Mouse (Mus musculus): ENCODE measurements around the gene Pgbd1.

DNA sequence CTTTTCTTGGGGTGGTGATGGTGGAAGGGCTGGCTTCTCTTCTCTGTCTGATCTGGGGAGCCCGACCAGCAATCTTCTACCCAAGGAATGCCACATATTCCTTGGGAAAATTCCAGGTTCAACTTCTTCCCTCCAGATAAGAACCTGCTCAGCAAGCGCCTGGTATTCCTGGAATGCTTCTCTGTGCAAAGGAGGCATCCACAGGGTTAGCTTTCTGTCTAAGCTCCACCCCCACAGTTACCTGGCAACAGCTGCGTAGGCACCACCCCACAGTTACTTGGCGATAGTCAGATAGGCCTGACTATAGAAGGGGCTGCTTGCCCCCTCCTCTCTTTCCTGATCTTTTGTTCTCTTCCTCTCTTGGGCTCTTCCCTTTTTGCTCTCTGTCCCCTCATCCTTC is 15.5 kb upstream of the Pgbd1 start:
- TF ChIP-seq CTCF (IDR thresholded peaks at IDR 0.05; ENCODE audit: control insufficient read depth, insufficient read depth, low read length) (no peak), POLR2A (IDR thresholded peaks at IDR 0.05; ENCODE audit: borderline replicate concordance, control insufficient read depth, low read depth, low read length) (no peak)
